Mouse (Mus musculus) intestine, embryonic 16.5 days (tissue): Measurements from ENCODE around the gene Reps2. TPM values are rescaled to one million over a fixed set of nuclear protein-coding genes. Genes with fewer than 3 reads are reported as not detected.
A peak's percentile ranks its signal among the peaks of the same experiment; 100 is the strongest.

Experiments
- ATAC-seq: fragments of 200-750 bp; cut with Nextera tagmentation; 2 replicates; pipeline ENCODE4 v1.8.0; 2017; ENCODE audit warnings: moderate TSS enrichment, moderate library complexity
- H3K27ac ChIP-seq: fragments of 300-500 bp; sonication (generic); 2 replicates; pipeline ENCODE4 v1.5.1; 2014; ENCODE audit warnings: mild to moderate bottlenecking, low read length
- H3K27me3 ChIP-seq: fragments of 300-500 bp; sonication (generic); replicated peaks from 2 replicates; pipeline ENCODE4 v1.6.1; 2014; ENCODE audit warnings: low read length, control low read depth, mixed read lengths; ENCODE audit not compliant: control insufficient read depth, insufficient read depth
- H3K36me3 ChIP-seq: fragments of 300-500 bp; sonication (generic); 2 replicates; pipeline ENCODE4 v1.6.1; 2014; ENCODE audit warnings: low read length, control low read depth; ENCODE audit not compliant: control insufficient read depth, insufficient read depth
- H3K4me1 ChIP-seq: fragments of 300-500 bp; sonication (generic); 2 replicates; pipeline ENCODE4 v1.6.1; 2014; ENCODE audit warnings: low read length, control low read depth, mixed read lengths; ENCODE audit not compliant: control insufficient read depth, insufficient read depth
- H3K4me2 ChIP-seq: fragments of 300-500 bp; sonication (generic); 2 replicates; pipeline ENCODE4 v1.6.1; 2014; ENCODE audit warnings: low read depth, low read length, control low read depth
- H3K4me3 ChIP-seq: fragments of 300-500 bp; sonication (generic); 2 replicates; pipeline ENCODE4 v1.5.1; 2014; ENCODE audit warnings: mild to moderate bottlenecking, low read length
- H3K9ac ChIP-seq: fragments of 300-500 bp; sonication (generic); 2 replicates; pipeline ENCODE4 v1.6.1; 2014; ENCODE audit warnings: low read depth, low read length
- H3K9me3 ChIP-seq: fragments of 300-500 bp; sonication (generic); 2 replicates; pipeline ENCODE4 v1.6.1; 2016; ENCODE audit warnings: low read length, control low read depth; ENCODE audit not compliant: control insufficient read depth
- WGBS: fragments of 180-500 bp; shearing (Covaris S2); extraction: QIAGEN DNeasy Blood & Tissue Kit; methylation state at CpG from one replicate; pipeline ENCODE4 v1.1.7; 2014; 5-methylcytosine and 5-hydroxymethylcytosine counted together
- polyA plus RNA-seq: library from polyadenylated mRNA; unstranded; fragments of >200 nt; fragmentation: Nextera tagmentation; extraction: Ambion mirVana; gene quantifications from 2 replicates; pipeline ENCODE4 v1.2.1, GENCODE M21; 2015

The Reps2 gene
- polyA plus RNA-seq, 1 experiment from 2014 or later = 0.48 TPM

- Histone ChIP-seq H3K9ac (no peak overlapping the region), H3K4me2 (no peak overlapping the region), H3K4me1 (no peaks in the 10 kb centered on the region), H3K9me3 (no peaks in the 10 kb centered on the region), H3K4me3 (no peak overlapping the region), H3K36me3 (no peaks in the 10 kb centered on the region), H3K27ac (no peak overlapping the region), H3K27me3 (no peaks in the 10 kb centered on the region)
- 88% methylated on average over 3 of the region's 3 CpGs for WGBS
- no peak for ATAC-seq
These were observed 43.8 kb downstream of the Reps2 start for GRCm38 (mm10) chrX:162599666-162600065.

- Histone ChIP-seq H3K9ac (no peak overlapping the region), H3K9me3 (no peaks in the 10 kb centered on the region), H3K27me3 (no peaks in the 10 kb centered on the region), H3K27ac (no peak overlapping the region), H3K4me1 (no peaks in the 10 kb centered on the region), H3K36me3 (no peaks in the 10 kb centered on the region), H3K4me3 (no peak overlapping the region), H3K4me2 (no peak overlapping the region)
- WGBS = 61% methylated on average over 8 of the region's 8 CpGs
- ATAC-seq = no peak
These were observed 52.2 kb downstream of the Reps2 start for GRCm38 (mm10) chrX:162591005-162591801.

- no peaks in the 10 kb centered on the region for H3K36me3 ChIP-seq
- H3K4me1 ChIP-seq = no peaks in the 10 kb centered on the region
- no peak for ATAC-seq
- no peak overlapping the region for H3K4me2 ChIP-seq
- no peaks in the 10 kb centered on the region for H3K27me3 ChIP-seq
- H3K27ac ChIP-seq = no peak overlapping the region
- H3K9ac ChIP-seq = no peak overlapping the region
- WGBS = 76% methylated on average over 6 of the region's 6 CpGs
- no peaks in the 10 kb centered on the region for H3K9me3 ChIP-seq
- H3K4me3 ChIP-seq = no peak overlapping the region
These were observed 53.2 kb downstream of the Reps2 start for GRCm38 (mm10) chrX:162590145-162590790.

- H3K36me3 ChIP-seq = no peaks in the 10 kb centered on the region
- no peak overlapping the region for H3K9ac ChIP-seq
- no peak overlapping the region for H3K4me2 ChIP-seq
- no peak overlapping the region for H3K27ac ChIP-seq
- H3K9me3 ChIP-seq = no peaks in the 10 kb centered on the region
- 76% methylated on average over 3 of the region's 3 CpGs for WGBS
- no peaks in the 10 kb centered on the region for H3K27me3 ChIP-seq
- no peak for ATAC-seq
- no peaks in the 10 kb centered on the region for H3K4me1 ChIP-seq
- H3K4me3 ChIP-seq = no peak overlapping the region
These were observed 54.2 kb downstream of the Reps2 start for GRCm38 (mm10) chrX:162589173-162589805.

GRCm38 (mm10) chrX:162584349-162584748 is 59.1 kb downstream of the Reps2 start:
- ATAC-seq = no peak
- Histone ChIP-seq H3K27me3 (no peaks in the 10 kb centered on the region), H3K4me1 (no peaks in the 10 kb centered on the region), H3K27ac (no peak overlapping the region), H3K9ac (no peak overlapping the region), H3K4me2 (no peak overlapping the region), H3K36me3 (no peaks in the 10 kb centered on the region), H3K4me3 (no peak overlapping the region), H3K9me3 (no peaks in the 10 kb centered on the region)
- WGBS = 60% methylated on average over 3 of the region's 3 CpGs

- H3K9ac ChIP-seq = no peak overlapping the region
- whole genome bisulfite sequencing = 70% methylated on average over 3 of the region's 3 CpGs
These were observed 62.9 kb downstream of the Reps2 start for GRCm38 (mm10) chrX:162580521-162580920.

GRCm38 (mm10) chrX:162568439-162568838 is 75.0 kb downstream of the Reps2 start:
- H3K9me3 ChIP-seq = no peaks in the 10 kb centered on the region
- 0 out of 2 replicates have a peak, but pooled peaks cover 3% of the 10 kb centered on the region for H3K27me3 ChIP-seq
- H3K4me3 ChIP-seq = no peak overlapping the region
- ATAC-seq = no peak
- no peaks in the 10 kb centered on the region for H3K36me3 ChIP-seq
- WGBS = 64% methylated on average over 2 of the region's 2 CpGs
- no peak overlapping the region for H3K27ac ChIP-seq
- no peak overlapping the region for H3K4me2 ChIP-seq
- no peaks in the 10 kb centered on the region for H3K4me1 ChIP-seq
- H3K9ac ChIP-seq = no peak overlapping the region

More at GRCm38 (mm10) chrX:162580521-162580920, 62.9 kb downstream of the Reps2 start:
- Histone ChIP-seq H3K36me3 (no peaks in the 10 kb centered on the region), H3K27ac (no peak overlapping the region), H3K27me3 (no peaks in the 10 kb centered on the region), H3K4me3 (no peak overlapping the region), H3K4me2 (no peak overlapping the region), H3K9me3 (no peaks in the 10 kb centered on the region), H3K4me1 (no peaks in the 10 kb centered on the region)
- ATAC-seq = no peak

- Histone ChIP-seq H3K9ac (no peak overlapping the region), H3K4me2 (no peak overlapping the region), H3K4me1 (no peaks in the 10 kb centered on the region), H3K27ac (no peak overlapping the region), H3K9me3 (no peaks in the 10 kb centered on the region), H3K27me3 (0 out of 2 replicates have a peak, but pooled peaks cover 3% of the 10 kb centered on the region), H3K4me3 (no peak overlapping the region), H3K36me3 (no peaks in the 10 kb centered on the region)
- WGBS = 85% methylated on average over 4 of the region's 4 CpGs
- ATAC-seq = no peak
These were observed 77.9 kb downstream of the Reps2 start for GRCm38 (mm10) chrX:162565501-162565900.

GRCm38 (mm10) chrX:162556459-162556841 is 87.0 kb downstream of the Reps2 start:
- H3K36me3 ChIP-seq = no peaks in the 10 kb centered on the region
- no peak overlapping the region for H3K27ac ChIP-seq
- no peak overlapping the region for H3K9ac ChIP-seq
- no peaks in the 10 kb centered on the region; the same call in 1 of the 2 replicates for H3K27me3 ChIP-seq
- 48% methylated on average over 6 of the region's 6 CpGs for WGBS
- no peak overlapping the region for H3K4me3 ChIP-seq
- H3K9me3 ChIP-seq = no peaks in the 10 kb centered on the region
- ATAC-seq = 0 out of 2 replicates have a peak, but pooled peaks have one; percentile 21
- no peak overlapping the region for H3K4me2 ChIP-seq
- no peaks in the 10 kb centered on the region for H3K4me1 ChIP-seq
